Mouse (Mus musculus) embryonic fibroblast, embryonic 13.5 days (primary cell): ENCODE measurements around the gene 3110040M04Rik. TPM values are rescaled to one million over a fixed set of nuclear protein-coding genes. Genes with fewer than 3 reads are reported as not detected.

Experiments used
- H3K27ac ChIP-seq: 2 replicates; pipeline ENCODE4 v1.5.1; 2012; ENCODE audit warnings: low read length, control low read depth, inconsistent platforms; ENCODE audit not compliant: insufficient read depth
- H3K4me1 ChIP-seq: 2 replicates; pipeline ENCODE4 v1.6.1; 2011; ENCODE audit warnings: low read length; ENCODE audit not compliant: control insufficient read depth, insufficient read depth
- H3K4me3 ChIP-seq: 2 replicates; pipeline ENCODE4 v1.5.1; 2011; ENCODE audit warnings: mild to moderate bottlenecking, control low read depth, low read length; ENCODE audit not compliant: insufficient read depth
- CTCF ChIP-seq: IDR thresholded peaks from 2 replicates; pipeline ENCODE4 v1.5.1; 2011; ENCODE audit warnings: mild to moderate bottlenecking, control low read depth, low read length, moderate library complexity, borderline replicate concordance; ENCODE audit not compliant: insufficient read depth
- POLR2A ChIP-seq: IDR thresholded peaks from 2 replicates; pipeline ENCODE4 v1.6.1; 2011; ENCODE audit warnings: low read depth, mild to moderate bottlenecking, control low read depth, low read length, moderate library complexity
- polyA plus RNA-seq: library from polyadenylated mRNA; stranded (reverse); fragments of >200 nt; gene quantifications from 2 replicates; pipeline ENCODE4 v1.2.4, GENCODE M21; 2011; ENCODE audit warnings: low read depth; ENCODE audit not compliant: missing spikeins, insufficient read length

Gene 3110040M04Rik
- polyA plus RNA-seq, 1 experiment: not detected

GRCm38 (mm10) chr1:151244761-151245160, 40.8 kb downstream of the 3110040M04Rik start:
- TF ChIP-seq POLR2A: no peak
- TF ChIP-seq CTCF: no peak
- no peak overlapping the region for H3K4me3 ChIP-seq
- no peaks in the 10 kb centered on the region for H3K4me1 ChIP-seq
- H3K27ac ChIP-seq: no peak overlapping the region

DNA sequence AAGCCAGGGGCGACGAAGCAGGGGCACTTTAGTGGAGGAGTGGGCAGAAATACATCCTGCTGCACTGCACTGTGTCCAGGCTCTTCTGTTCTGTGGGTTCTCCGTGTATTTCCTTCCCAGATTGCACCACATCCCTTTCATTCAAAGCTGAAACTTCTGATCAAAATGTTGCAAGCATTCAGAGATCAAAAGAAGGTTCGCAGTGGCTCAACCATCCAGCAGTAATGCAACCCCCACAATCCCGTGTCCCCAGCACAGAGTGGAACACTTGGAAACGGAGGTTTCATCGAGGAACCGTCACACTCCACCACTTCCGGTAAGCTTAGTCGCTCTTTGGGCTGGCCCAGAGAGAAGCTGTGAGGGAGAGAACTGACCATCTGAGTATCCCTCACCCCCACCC, 41.2 kb downstream of the 3110040M04Rik start:
- H3K4me3 ChIP-seq: no peak overlapping the region
- TF ChIP-seq POLR2A (no peak), CTCF (no peak)
- H3K4me1 ChIP-seq: no peaks in the 10 kb centered on the region; the same call in 1 of the 2 replicates
- no peak overlapping the region for H3K27ac ChIP-seq

GRCm38 (mm10) chr1:151245846-151246245, 41.9 kb downstream of the 3110040M04Rik start:
- no peak for TF ChIP-seq CTCF
- TF ChIP-seq POLR2A: no peak

GRCm38 (mm10) chr1:151250109-151250508, 46.2 kb downstream of the 3110040M04Rik start:
- no peak overlapping the region for H3K27ac ChIP-seq
- TF ChIP-seq POLR2A (no peak), CTCF (no peak)
- H3K4me1 ChIP-seq: peaks cover 6% of the 10 kb centered on the region; the same call in 1 of the 2 replicates
- H3K4me3 ChIP-seq: no peak overlapping the region

More at GRCm38 (mm10) chr1:151245846-151246245, 41.9 kb downstream of the 3110040M04Rik start:
- H3K4me1 ChIP-seq: peaks cover 3% of the 10 kb centered on the region; the same call in 1 of the 2 replicates
- no peak overlapping the region for H3K27ac ChIP-seq
- no peak overlapping the region for H3K4me3 ChIP-seq

DNA sequence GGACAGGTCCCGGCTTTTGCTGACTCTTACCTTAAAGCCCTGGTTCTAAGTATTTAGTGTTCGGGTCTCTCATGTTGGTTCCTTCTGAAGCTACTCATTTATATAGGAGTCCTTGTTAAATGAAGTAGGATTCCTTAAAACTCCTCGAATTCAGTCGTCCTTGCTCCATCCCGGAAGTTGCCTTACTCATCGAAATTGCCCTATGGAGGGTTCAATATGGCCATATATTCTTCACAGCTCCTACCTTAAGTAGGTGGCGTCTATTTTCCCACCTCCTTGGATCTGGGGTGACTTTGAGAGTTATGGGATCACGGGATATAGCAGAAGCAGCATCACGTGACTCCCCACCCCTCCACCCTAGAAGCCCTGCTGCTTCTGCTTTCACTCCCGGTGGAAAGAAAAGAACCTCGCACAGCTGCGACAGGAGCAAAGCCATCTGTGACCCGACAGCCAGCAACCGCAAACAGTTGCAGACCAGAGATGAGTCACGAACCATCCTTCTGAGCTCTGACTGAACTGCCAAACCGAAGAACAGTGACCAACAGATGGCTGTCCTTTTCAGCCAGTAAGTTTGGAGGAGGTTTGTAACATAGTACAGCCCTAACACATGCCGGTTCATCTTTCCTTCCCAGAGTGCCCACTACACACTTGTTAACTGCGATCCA, 46.7 kb downstream of the 3110040M04Rik start:
- Histone ChIP-seq H3K27ac (no peak overlapping the region), H3K4me3 (no peak overlapping the region), H3K4me1 (peaks cover 6% of the 10 kb centered on the region; the same call in 1 of the 2 replicates)
- no peak for TF ChIP-seq POLR2A
- no peak for TF ChIP-seq CTCF

DNA sequence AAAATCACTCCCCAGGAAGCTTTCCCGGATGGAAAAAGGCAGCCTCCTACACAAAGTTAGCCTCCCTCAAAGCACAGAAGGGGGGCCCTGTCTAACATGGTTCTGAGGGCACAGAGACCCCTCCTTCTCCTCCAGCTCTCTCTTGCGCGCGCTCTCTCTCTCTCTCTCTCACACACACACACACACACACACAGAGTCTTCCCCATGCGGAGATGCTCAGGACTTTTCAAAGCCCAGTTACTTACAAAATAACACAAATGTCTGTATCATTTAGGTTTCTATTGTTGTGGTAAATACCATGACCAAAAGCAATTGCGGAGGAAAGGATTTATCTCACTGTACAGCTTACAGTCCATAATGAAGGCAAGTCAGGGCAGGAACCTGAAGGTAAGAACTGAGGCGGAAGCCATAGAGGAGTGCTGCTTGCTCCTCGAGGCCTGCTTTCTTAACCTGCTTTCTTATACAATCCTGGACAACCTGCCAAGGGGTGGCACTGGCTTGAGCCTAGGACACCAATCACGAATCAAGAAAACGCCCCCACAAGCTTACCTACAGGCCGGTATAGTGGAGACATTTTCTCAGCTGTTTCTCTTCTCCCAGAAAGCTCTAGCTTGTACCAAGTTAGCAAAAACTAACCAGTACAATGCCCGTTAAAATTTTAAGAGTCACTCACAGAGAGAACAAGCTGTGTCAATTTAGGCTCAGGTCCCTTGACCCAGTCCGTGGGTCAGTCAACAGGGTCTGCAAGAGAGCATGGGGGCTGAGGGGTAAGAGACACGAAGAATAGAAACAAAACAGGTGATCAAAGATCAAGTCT, 47.5 kb downstream of the 3110040M04Rik start:
- no peak overlapping the region for H3K4me3 ChIP-seq
- no peak for TF ChIP-seq CTCF
- TF ChIP-seq POLR2A: no peak
- H3K27ac ChIP-seq: no peak overlapping the region
- H3K4me1 ChIP-seq: peaks cover 6% of the 10 kb centered on the region; the same call in 1 of the 2 replicates

Other genes with a start within 250 kb of the 3110040M04Rik start
- gene Hmcn1, start 210.7 kb upstream of the 3110040M04Rik start, polyA plus RNA-seq: 5.7 and 24.8 TPM in 2 replicates
- gene Gm47985, start 21.6 kb upstream of the 3110040M04Rik start, polyA plus RNA-seq: not detected in 2 replicates
- not detected in 2 replicates for gene Gm8947, start 11.7 kb upstream of the 3110040M04Rik start, polyA plus RNA-seq
- gene Gm47995, start 5.7 kb upstream of the 3110040M04Rik start, polyA plus RNA-seq: not detected in 2 replicates
- gene Gm47996, start 6.0 kb downstream of the 3110040M04Rik start, polyA plus RNA-seq: not detected in 2 replicates
- 91.0 and 105 TPM in 2 replicates for gene Ivns1abp, start 140.4 kb downstream of the 3110040M04Rik start, polyA plus RNA-seq
- gene Swt1, start 224.3 kb downstream of the 3110040M04Rik start, polyA plus RNA-seq: 15.6 and 19.4 TPM in 2 replicates
- 33.7 and 33.9 TPM in 2 replicates for gene Trmt1l, start 224.4 kb downstream of the 3110040M04Rik start, polyA plus RNA-seq